Mouse (Mus musculus): ENCODE measurements around the gene Dcaf6.

DNA sequence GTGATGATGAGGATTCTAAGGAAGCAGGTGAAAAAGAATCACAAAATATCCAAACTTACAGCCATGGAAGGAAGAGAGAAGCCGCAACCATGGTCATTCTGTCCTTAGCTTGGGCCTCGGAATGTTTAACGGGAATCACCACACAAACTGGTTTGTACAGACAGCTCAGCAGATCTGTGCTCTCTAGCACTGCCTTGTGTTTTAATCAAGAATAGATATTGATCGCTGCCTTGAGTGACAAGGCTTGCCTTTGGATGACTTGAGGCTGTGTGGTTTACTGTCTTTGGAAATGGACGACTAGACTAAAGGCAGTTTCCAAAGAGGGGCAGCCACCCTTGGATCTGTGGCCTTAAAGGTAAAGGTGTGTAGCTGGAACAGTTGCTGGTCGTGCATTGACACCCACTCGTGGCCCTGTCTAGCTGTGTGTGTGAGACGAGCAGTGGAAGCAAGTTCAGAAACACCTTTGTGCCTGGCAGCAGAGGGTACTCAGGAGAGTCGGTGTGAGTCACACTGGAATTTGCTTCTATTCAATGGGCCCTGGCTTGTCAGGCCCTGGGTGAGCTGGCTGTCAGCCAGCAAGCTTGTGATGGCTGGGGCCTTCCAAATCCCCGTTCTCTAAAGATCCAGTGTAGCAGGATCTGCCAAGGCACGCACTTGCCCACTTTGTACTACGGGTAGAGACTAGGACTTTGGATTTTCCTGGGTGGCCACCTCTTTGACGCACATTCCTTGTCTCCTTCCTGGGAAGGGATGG lies 157.6 kb downstream of the Dcaf6 start:
- TF ChIP-seq EP300 (IDR thresholded peaks at IDR 0.05; ENCODE audit: low read depth) (no peak), CTCF (IDR thresholded peaks at IDR 0.05; ENCODE audit: low read depth) (no peak)

Measured in liver, postnatal 0 days (tissue).